Mouse (Mus musculus) liver, adult 2 months (tissue): Measurements from ENCODE around the gene Abcc10. TPM values are rescaled to one million over a fixed set of nuclear protein-coding genes. Genes with fewer than 3 reads are reported as not detected.
A peak's percentile ranks its signal among the peaks of the same experiment; 100 is the strongest.

ENCODE experiments used
- DNase-seq: peaks from one replicate; pipeline ENCODE4 v3.0.0-alpha.2; 2011; ENCODE audit warnings: low read depth, low spot score; ENCODE audit errors: extremely low read depth
- H3K27ac ChIP-seq: fragments of 200-500 bp; replicated peaks from 2 replicates; pipeline ENCODE4 v1.5.1; 2012; ENCODE audit warnings: low read depth, mild to moderate bottlenecking, control low read depth, inconsistent platforms, low read length; ENCODE audit not compliant: insufficient read depth
- H3K27me3 ChIP-seq: fragments of 200-500 bp; 2 replicates; pipeline ENCODE4 v1.6.1; 2012; ENCODE audit warnings: mild to moderate bottlenecking, moderate library complexity, low read length, inconsistent platforms; ENCODE audit not compliant: control insufficient read depth, insufficient read depth
- H3K36me3 ChIP-seq: fragments of 200-500 bp; 2 replicates; pipeline ENCODE4 v1.6.1; 2012; ENCODE audit warnings: low read length, inconsistent platforms; ENCODE audit not compliant: control insufficient read depth, insufficient read depth
- H3K4me1 ChIP-seq: fragments of 200-500 bp; 2 replicates; pipeline ENCODE4 v1.6.1; 2011; ENCODE audit warnings: low read length; ENCODE audit not compliant: control insufficient read depth, insufficient read depth
- H3K4me3 ChIP-seq: fragments of 200-500 bp; 2 replicates; pipeline ENCODE4 v1.5.1; 2011; ENCODE audit warnings: low read depth, mild to moderate bottlenecking, control low read depth, low read length, moderate library complexity; ENCODE audit not compliant: insufficient read depth
- H3K79me2 ChIP-seq: fragments of 200-500 bp; 2 replicates; pipeline ENCODE4 v1.6.1; 2012; ENCODE audit warnings: inconsistent platforms, mild to moderate bottlenecking, low read length, moderate library complexity; ENCODE audit not compliant: control insufficient read depth, insufficient read depth
- H3K9ac ChIP-seq: fragments of 200-500 bp; 2 replicates; pipeline ENCODE4 v1.6.1; 2012; ENCODE audit warnings: low read depth, mild to moderate bottlenecking, control low read depth, inconsistent platforms, low read length
- CTCF ChIP-seq: fragments of 200-500 bp; IDR thresholded peaks from 2 replicates; pipeline ENCODE4 v1.5.1; 2011; ENCODE audit warnings: low read depth, low read length, control low read depth
- POLR2A ChIP-seq: fragments of 200-500 bp; IDR thresholded peaks from 2 replicates; pipeline ENCODE4 v1.6.1; 2011; ENCODE audit warnings: low read length, control low read depth; ENCODE audit not compliant: insufficient read depth; ENCODE audit errors: extremely low read depth
- WGBS: fragments of 180-500 bp; shearing (Covaris S2); methylation state at CpG from one replicate; pipeline ENCODE4 v1.1.7; 2018; 5-methylcytosine and 5-hydroxymethylcytosine counted together
- polyA plus RNA-seq: library from polyadenylated mRNA; depleted of rRNA; stranded (reverse); fragments of >200 nt; gene quantifications from 2 replicates; pipeline ENCODE4 v1.2.3, GENCODE M21; 2012; rRNA removed
- total RNA-seq: library from RNA; depleted of rRNA; stranded (reverse); fragments of >200 nt; gene quantifications from 2 replicates; pipeline ENCODE4 v1.2.3, GENCODE M21; 2014; rRNA removed

Abcc10 gene
- total and polyA plus RNA-seq, 2 experiments = 2.1 to 17.3 TPM

DNA sequence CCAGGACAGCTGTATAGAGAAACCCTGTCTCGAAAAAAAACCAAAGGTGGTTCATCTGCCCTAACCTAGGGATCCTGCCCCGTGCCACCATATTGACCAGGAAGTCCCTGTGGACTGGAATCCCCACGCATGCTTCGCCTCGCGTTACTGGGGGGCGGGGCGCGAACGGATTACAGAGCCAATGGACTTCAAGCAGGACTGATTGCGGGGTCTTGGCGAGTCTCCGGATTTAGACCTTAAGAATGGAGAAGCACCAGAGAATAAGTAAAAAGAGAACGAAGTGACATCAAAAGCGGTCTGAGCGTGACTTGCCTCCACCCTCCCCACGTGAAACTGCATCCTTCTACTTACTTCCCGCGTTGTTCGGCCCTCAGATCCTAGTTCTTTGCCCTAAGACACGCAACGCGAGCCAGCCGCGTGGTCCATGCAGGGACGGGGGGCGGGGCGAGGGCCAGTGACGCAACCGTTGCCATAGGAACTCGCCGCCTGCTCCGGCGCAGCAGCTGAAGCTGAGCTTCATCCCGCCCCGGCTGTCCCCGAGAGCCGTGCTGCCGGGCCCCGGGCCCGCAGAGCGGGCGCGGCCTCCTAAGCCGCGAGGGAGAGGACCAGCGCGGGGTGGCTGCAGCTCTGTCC lies 74.6 kb downstream of the Abcc10 start, which contains the start of gene Lrrc73:
Lrrc73 (plus strand) TSS at position 80 of the 633 bp plus-strand sequence.
- Histone ChIP-seq H3K27me3 (no peaks in the 10 kb centered on the region; the same call in 1 of the 2 replicates), H3K4me3 (peak within 1 kb of the TSS; percentile 51), H3K9ac (peak within 1 kb of the TSS; percentile 60), H3K4me1 (peaks cover 9% of the 10 kb centered on the region; the same call in 1 of the 2 replicates), H3K36me3 (peaks cover 2% of the 10 kb centered on the region; the same call in 1 of the 2 replicates), H3K79me2 (no peaks in the 10 kb centered on the region; the same call in 1 of the 2 replicates), H3K27ac (no peak within 1 kb of the TSS)
- DNase-seq = peak; percentile 63
- TF ChIP-seq CTCF (no peak), POLR2A (no peak)
- WGBS = 3% methylated on average over 48 of the region's 48 CpGs

Other genes with a start within 250 kb of the Abcc10 start
- gene Mrps18a, start 217.4 kb downstream of the Abcc10 start, total RNA-seq = 33.3 and 38.3 TPM in 2 replicates
- 44.6 and 54.8 TPM in 2 replicates for gene Mrps18a, start 217.4 kb downstream of the Abcc10 start, polyA plus RNA-seq
- gene Rsph9, start 184.1 kb downstream of the Abcc10 start, total RNA-seq = 0.83 and 1.3 TPM in 2 replicates
- gene Rsph9, start 184.1 kb downstream of the Abcc10 start, polyA plus RNA-seq = 0.85 and 0.93 TPM in 2 replicates
- gene Mad2l1bp, start 174.8 kb downstream of the Abcc10 start, total RNA-seq = 3.7 and 5.5 TPM in 2 replicates
- gene Mad2l1bp, start 174.8 kb downstream of the Abcc10 start, polyA plus RNA-seq = 9.9 and 12.9 TPM in 2 replicates
- gene Gtpbp2, start 167.3 kb downstream of the Abcc10 start, total RNA-seq = 25.3 and 26.4 TPM in 2 replicates
- 35.8 and 63.0 TPM in 2 replicates for gene Gtpbp2, start 167.3 kb downstream of the Abcc10 start, polyA plus RNA-seq
- 4.3 and 5.3 TPM in 2 replicates for gene Polh, start 125.7 kb downstream of the Abcc10 start, total RNA-seq
- gene Polh, start 125.7 kb downstream of the Abcc10 start, polyA plus RNA-seq = 2.1 and 2.4 TPM in 2 replicates
- gene Xpo5, start 125.6 kb downstream of the Abcc10 start, total RNA-seq = 9.9 and 11.3 TPM in 2 replicates
- 7.4 and 10.8 TPM in 2 replicates for gene Xpo5, start 125.6 kb downstream of the Abcc10 start, polyA plus RNA-seq
- gene Polr1c, start 80.3 kb downstream of the Abcc10 start, total RNA-seq = 31.6 and 34.4 TPM in 2 replicates
- gene Polr1c, start 80.3 kb downstream of the Abcc10 start, polyA plus RNA-seq = 25.2 and 25.3 TPM in 2 replicates
- 24.6 and 25.5 TPM in 2 replicates for gene Yipf3, start 80.3 kb downstream of the Abcc10 start, total RNA-seq
- gene Yipf3, start 80.3 kb downstream of the Abcc10 start, polyA plus RNA-seq = 229 and 271 TPM in 2 replicates
- gene Lrrc73, start 74.8 kb downstream of the Abcc10 start, total RNA-seq = not detected in 2 replicates
- gene Lrrc73, start 74.8 kb downstream of the Abcc10 start, polyA plus RNA-seq = 0.09 and 0.16 TPM in 2 replicates
- 2.5 and 3.7 TPM in 2 replicates for gene Tjap1, start 45.3 kb downstream of the Abcc10 start, total RNA-seq
- 8.2 and 13.2 TPM in 2 replicates for gene Tjap1, start 45.3 kb downstream of the Abcc10 start, polyA plus RNA-seq
- not detected in 2 replicates for gene Dlk2, start 30.9 kb downstream of the Abcc10 start, total RNA-seq
- not detected in 2 replicates for gene Dlk2, start 30.9 kb downstream of the Abcc10 start, polyA plus RNA-seq
- gene Zfp318, start 55.4 kb upstream of the Abcc10 start, total RNA-seq = 6.0 and 6.9 TPM in 2 replicates
- gene Zfp318, start 55.4 kb upstream of the Abcc10 start, polyA plus RNA-seq = 6.0 and 8.3 TPM in 2 replicates
- not detected in 2 replicates for gene Crip3, start 100.6 kb upstream of the Abcc10 start, total RNA-seq
- gene Crip3, start 100.6 kb upstream of the Abcc10 start, polyA plus RNA-seq = 0.70 and 1.4 TPM in 2 replicates
- gene Slc22a7, start 110.1 kb upstream of the Abcc10 start, total RNA-seq = 10.3 and 27.9 TPM in 2 replicates
- gene Slc22a7, start 110.1 kb upstream of the Abcc10 start, polyA plus RNA-seq = 46.8 and 47.9 TPM in 2 replicates
- gene Ttbk1, start 159.3 kb upstream of the Abcc10 start, total RNA-seq = 0.07 and 0.18 TPM in 2 replicates
- 0.15 and 0.22 TPM in 2 replicates for gene Ttbk1, start 159.3 kb upstream of the Abcc10 start, polyA plus RNA-seq
- 6.6 and 9.0 TPM in 2 replicates for gene Dnph1, start 168.4 kb upstream of the Abcc10 start, total RNA-seq
- 13.1 and 13.3 TPM in 2 replicates for gene Dnph1, start 168.4 kb upstream of the Abcc10 start, polyA plus RNA-seq
- gene Cul9, start 218.0 kb upstream of the Abcc10 start, total RNA-seq = 4.1 and 5.1 TPM in 2 replicates
- 5.7 and 10.1 TPM in 2 replicates for gene Cul9, start 218.0 kb upstream of the Abcc10 start, polyA plus RNA-seq
- gene Srf, start 227.8 kb upstream of the Abcc10 start, total RNA-seq = 3.4 and 5.4 TPM in 2 replicates
- gene Srf, start 227.8 kb upstream of the Abcc10 start, polyA plus RNA-seq = 32.2 and 45.6 TPM in 2 replicates